Mouse (Mus musculus) spleen, adult 2 months (tissue): ENCODE measurements around the gene Tbcd.

Experiments used
- CTCF ChIP-seq: fragments of 200-500 bp; IDR thresholded peaks from 2 replicates; pipeline ENCODE4 v1.5.1; 2011; ENCODE audit warnings: mild to moderate bottlenecking, inconsistent platforms; ENCODE audit not compliant: insufficient read depth, insufficient read length, insufficient replicate concordance; ENCODE audit errors: extremely low read depth
- POLR2A ChIP-seq: fragments of 200-500 bp; IDR thresholded peaks from 2 replicates; pipeline ENCODE4 v1.6.1; 2011; ENCODE audit warnings: low read depth, low read length, inconsistent platforms

- TF ChIP-seq POLR2A (no peak; the same call in 1 of the 2 replicates), CTCF (no peak)
Measured at GRCm38 (mm10) chr11:121451753-121452635, at the start of gene Tbcd.
